In the genomic region with DNA sequence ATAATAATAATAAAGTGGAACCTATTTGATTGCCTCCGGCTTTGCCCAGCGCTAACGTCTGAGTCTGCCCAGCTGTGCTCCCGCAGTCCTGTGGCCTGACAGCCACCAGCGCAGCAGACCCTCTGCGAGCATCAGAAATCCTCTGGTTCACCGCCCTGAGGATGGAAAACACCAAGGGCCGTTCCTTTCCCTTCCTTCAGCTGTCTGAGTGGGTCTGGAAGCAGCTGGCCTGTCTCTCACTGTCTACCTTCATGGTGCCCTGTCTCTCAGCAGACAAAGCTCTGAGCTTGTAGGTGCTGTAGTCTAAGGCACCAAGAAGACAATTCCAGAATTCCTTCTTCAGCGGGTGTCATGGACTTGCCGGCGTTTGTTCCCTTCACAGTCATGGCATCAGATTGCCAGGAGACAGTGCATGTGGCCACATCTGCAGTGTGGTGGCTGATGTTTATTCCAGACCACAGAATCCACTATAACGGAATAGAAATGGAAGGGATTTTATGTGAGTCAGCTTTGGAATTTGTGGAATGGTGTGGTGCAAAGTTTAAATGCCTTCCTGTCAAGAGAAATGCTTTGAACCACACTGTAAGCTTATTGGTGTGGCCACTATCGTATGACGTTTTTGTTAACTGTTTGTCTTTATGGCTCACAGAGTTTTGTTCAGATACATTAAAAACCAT, we compare ENCODE assay signal across 15 mouse cellular contexts.
DNase-seq lines count a peak whose midpoint lies in the region; ATAC-seq and TF ChIP-seq lines count a peak whose summit lies in the region.
"Had no signal": no experiment of that assay in that cellular context is flagged by ENCODE, and none has a peak within 500 bp of the region (broad histone marks: within the 10 kb centered on the region; RNA-seq: fewer than 3 reads in every experiment).

No protein-coding gene starts in this region.

- POLR2A ChIA-PET in Patski (lab: Charles Lee) = interaction anchor here (0.8 kb wide), 1 partner anchor 210 kb away, joined by 3 read pairs; no protein-coding TSS in a partner anchor

- DNase-seq in heart, postnatal 25 days (ENCODE audit: low spot score) = no peak
- no peak for DNase-seq in limb, embryonic 10.5 days (ENCODE audit: low spot score)
- DNase-seq in Patski (ENCODE audit: low read depth, low spot score) = peak; percentile 60
- DNase-seq in mesoderm, embryonic 11.5 days (ENCODE audit: low read depth, low spot score) = peak; percentile 11
- DNase-seq in spleen, postnatal 10 days (ENCODE audit: low spot score in 2 of 2) = no peak
- DNase-seq: cerebellum, postnatal 14 days; gastrocnemius, postnatal 36 days; layer of hippocampus, adult 9-11 months; thymus, adult 2 months had no signal

- ATAC-seq in heart, embryonic 16.5 days (replicated peaks; ENCODE audit: extremely low read depth, insufficient read depth, low FRiP score) = 0 out of 2 replicates have a peak, but pooled peaks have one; percentile 45
- peak; percentile 56; the same call in 1 of the 2 replicates for ATAC-seq in limb, embryonic 12.5 days (ENCODE audit: insufficient number of reproducible peaks, insufficient read depth, low FRiP score, low TSS enrichment, low read depth)
- peak; percentile 95 for ATAC-seq in Patski
- ATAC-seq: intestine, embryonic 15.5 days had no signal

- TF ChIP-seq CTCF in Patski (IDR thresholded peaks at IDR 0.05) = no peak

- peaks cover 4% of the 10 kb centered on the region; the same call in 1 of the 2 replicates for H3K4me1 ChIP-seq in heart, embryonic 16.5 days (ENCODE audit: control insufficient read depth, insufficient read depth, low read length)
- peaks cover 6% of the 10 kb centered on the region; the same call in 1 of the 2 replicates for H3K4me1 ChIP-seq in limb, embryonic 12.5 days (replicated peaks)
- no peaks in the 10 kb centered on the region for H3K4me1 ChIP-seq in limb, embryonic 10.5 days
- H3K4me1 ChIP-seq: intestine, embryonic 15.5 days; lung, embryonic 15.5 days had no signal

- intact Hi-C loops in heart, postnatal 25 days (cut with DNase I) = no loop called here

- no peak overlapping the region for H3K9ac ChIP-seq in heart, embryonic 16.5 days (ENCODE audit: low read length)
- H3K9ac ChIP-seq in limb, embryonic 12.5 days (replicated peaks) = no peak overlapping the region
- H3K9ac ChIP-seq: hindbrain, embryonic 12.5 days; intestine, embryonic 15.5 days; lung, embryonic 15.5 days had no signal

- no peaks in the 10 kb centered on the region for H3K9me3 ChIP-seq in heart, embryonic 16.5 days (replicated peaks; ENCODE audit: control insufficient read depth, low read length)
- H3K9me3 ChIP-seq in limb, embryonic 12.5 days = no peaks in the 10 kb centered on the region
- H3K9me3 ChIP-seq in limb, embryonic 10.5 days (replicated peaks) = no peaks in the 10 kb centered on the region
- H3K9me3 ChIP-seq: forebrain, embryonic 10.5 days; hindbrain, embryonic 12.5 days; intestine, embryonic 15.5 days; lung, embryonic 15.5 days had no signal

- no peaks in the 10 kb centered on the region for H3K27me3 ChIP-seq in heart, embryonic 16.5 days (ENCODE audit: control insufficient read depth, insufficient read depth, low read length)
- no peaks in the 10 kb centered on the region for H3K27me3 ChIP-seq in limb, embryonic 12.5 days
- no peaks in the 10 kb centered on the region for H3K27me3 ChIP-seq in limb, embryonic 10.5 days (ENCODE audit: low read depth, poor library complexity, severe bottlenecking)
- no peaks in the 10 kb centered on the region for H3K27me3 ChIP-seq in Patski
- H3K27me3 ChIP-seq: hindbrain, embryonic 12.5 days; intestine, embryonic 15.5 days; lung, embryonic 15.5 days had no signal

- peak overlapping the region; percentile 49; the same call in 1 of the 2 replicates for H3K27ac ChIP-seq in heart, embryonic 16.5 days (ENCODE audit: low read length)
- peak overlapping the region; percentile 37; the same call in 1 of the 2 replicates for H3K27ac ChIP-seq in limb, embryonic 12.5 days
- no peak overlapping the region for H3K27ac ChIP-seq in limb, embryonic 10.5 days
- H3K27ac ChIP-seq: forebrain, embryonic 10.5 days; hindbrain, embryonic 12.5 days; intestine, embryonic 15.5 days; lung, embryonic 15.5 days had no signal

- CTCF ChIA-PET in Patski (lab: Charles Lee) = interaction anchor here (0.8 to 1.4 kb wide), 5 partner anchors 9 to 75 kb away, joined by 3 to 4 read pairs (median 3); no protein-coding TSS in a partner anchor

- 68% methylated on average over 14 of the region's 14 CpGs for WGBS in heart, embryonic 16.5 days
- WGBS in limb, embryonic 12.5 days = 66% methylated on average over 14 of the region's 14 CpGs
- 91% methylated on average over 14 of the region's 14 CpGs for WGBS in limb, embryonic 10.5 days

- H3K36me3 ChIP-seq in heart, embryonic 16.5 days (ENCODE audit: control insufficient read depth, insufficient read depth) = no peaks in the 10 kb centered on the region
- peaks cover 8% of the 10 kb centered on the region; the same call in 1 of the 2 replicates for H3K36me3 ChIP-seq in limb, embryonic 12.5 days
- H3K36me3 ChIP-seq in limb, embryonic 10.5 days = peaks cover 12% of the 10 kb centered on the region
- H3K36me3 ChIP-seq: forebrain, embryonic 10.5 days; intestine, embryonic 15.5 days; lung, embryonic 15.5 days had no signal

- in situ Hi-C loops in Patski (cut with MboI; ENCODE audit: low pct_unique_long_range_greater_than_20kb) = no loop called here

- H3K4me3 ChIP-seq in heart, embryonic 16.5 days (ENCODE audit: low read length) = no peak overlapping the region
- no peak overlapping the region for H3K4me3 ChIP-seq in limb, embryonic 12.5 days (replicated peaks)
- H3K4me3 ChIP-seq in limb, embryonic 10.5 days = no peak overlapping the region
- H3K4me3 ChIP-seq: forebrain, embryonic 10.5 days; hindbrain, embryonic 12.5 days; intestine, embryonic 15.5 days; lung, embryonic 15.5 days had no signal

- H3K4me2 ChIP-seq in heart, embryonic 16.5 days (ENCODE audit: low read depth, low read length) = no peak overlapping the region
- no peak overlapping the region for H3K4me2 ChIP-seq in limb, embryonic 12.5 days
- H3K4me2 ChIP-seq: hindbrain, embryonic 12.5 days; intestine, embryonic 15.5 days; lung, embryonic 15.5 days had no signal

Comparison
In these comparisons a context has a peak if more than half of its experiments do, and no peak if none do; other contexts are left out.
1. ATAC-seq: peak in every context shown above with its lines; median percentile 95 in Patski; 56 in limb, embryonic 12.5 days; 45 in heart, embryonic 16.5 days.
2. DNase-seq: peak in Patski (single experiment) and mesoderm, embryonic 11.5 days (single experiment); none in heart, postnatal 25 days (single experiment), limb, embryonic 10.5 days (single experiment) and spleen, postnatal 10 days (0 of 2).